Mouse (Mus musculus): Measurements from ENCODE around the gene Iqcg. TPM values are rescaled to one million over a fixed set of nuclear protein-coding genes. Genes with fewer than 3 reads are reported as not detected.

The Iqcg gene
- polyA plus RNA-seq, 1 experiment from 2014 or later: 5.7 TPM

DNA sequence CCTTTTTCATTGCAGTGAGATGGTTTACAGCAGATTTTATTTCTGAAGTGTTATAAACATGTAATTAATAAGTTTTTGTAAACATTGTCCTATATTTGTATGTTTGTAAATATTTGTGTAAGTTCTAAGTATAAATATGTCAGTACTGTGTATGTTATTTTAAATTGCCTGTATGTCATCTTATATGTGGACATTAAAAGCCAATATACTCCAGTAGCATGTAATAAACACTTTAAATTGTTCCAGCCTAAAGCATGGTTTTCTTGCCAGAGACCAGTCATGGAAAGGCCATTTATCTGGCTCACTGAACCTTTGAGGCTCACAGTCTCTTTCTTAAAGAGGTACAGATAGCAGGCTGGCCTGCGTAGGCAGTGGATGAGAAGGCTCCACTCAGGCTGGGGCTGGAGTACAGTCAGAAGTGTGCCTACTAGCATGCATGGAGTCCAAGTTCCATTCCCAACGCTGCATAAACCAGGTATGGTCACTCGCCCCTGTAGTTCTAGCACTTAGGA, 40.6 kb downstream of the Iqcg start:
- Histone ChIP-seq H3K36me3 (ENCODE audit: control insufficient read depth, insufficient read depth, low read length) (peaks cover 14% of the 10 kb centered on the region), H3K4me3 (ENCODE audit: low read depth, low read length) (no peak overlapping the region), H3K27ac (ENCODE audit: low read depth, low read length) (no peak overlapping the region), H3K4me1 (ENCODE audit: control insufficient read depth, insufficient read depth, low read length) (no peaks in the 10 kb centered on the region), H3K9me3 (ENCODE audit: control insufficient read depth, low read length) (no peaks in the 10 kb centered on the region), H3K4me2 (no peak overlapping the region), H3K9ac (ENCODE audit: low read length) (no peak overlapping the region), H3K27me3 (ENCODE audit: control insufficient read depth, insufficient read depth, low read length) (no peaks in the 10 kb centered on the region)
- no peak for DNase-seq (ENCODE audit: low spot score, missing footprints)
- no peak for ATAC-seq (ENCODE audit: low FRiP score)
- 92% methylated on average over 3 of the region's 3 CpGs for WGBS

DNA sequence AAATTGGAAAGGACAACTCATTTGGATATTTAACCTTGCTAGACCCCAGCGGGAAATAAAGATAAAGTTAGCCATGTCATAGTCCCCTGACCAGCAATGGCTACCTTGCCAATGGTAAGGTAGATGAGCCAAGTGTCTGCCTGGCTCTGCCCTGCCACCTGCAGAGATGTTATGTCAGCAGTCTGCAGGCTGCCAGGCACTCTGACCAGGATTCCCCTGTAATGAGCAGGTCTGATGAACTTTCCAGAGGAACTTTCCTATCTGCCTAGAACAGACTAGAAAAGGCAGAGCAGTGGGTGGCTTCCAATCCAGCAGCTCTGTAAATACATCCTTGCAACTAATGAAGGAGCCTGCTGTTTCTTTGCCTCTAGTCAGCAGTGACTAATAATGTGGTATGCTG, 41.1 kb downstream of the Iqcg start:
- ATAC-seq (ENCODE audit: low FRiP score) (no peak), DNase-seq (ENCODE audit: low spot score, missing footprints) (no peak)
- no peak overlapping the region for H3K9ac ChIP-seq (ENCODE audit: low read length)
- peaks cover 14% of the 10 kb centered on the region for H3K36me3 ChIP-seq (ENCODE audit: control insufficient read depth, insufficient read depth, low read length)
- no peak overlapping the region for H3K4me3 ChIP-seq (ENCODE audit: low read depth, low read length)
- no peaks in the 10 kb centered on the region for H3K27me3 ChIP-seq (ENCODE audit: control insufficient read depth, insufficient read depth, low read length)
- H3K27ac ChIP-seq (ENCODE audit: low read depth, low read length): no peak overlapping the region
- no peak overlapping the region for H3K4me2 ChIP-seq
- H3K9me3 ChIP-seq (ENCODE audit: control insufficient read depth, low read length): no peaks in the 10 kb centered on the region
- WGBS: 87% methylated on average over 1 of the region's 1 CpGs
- H3K4me1 ChIP-seq (ENCODE audit: control insufficient read depth, insufficient read depth, low read length): no peaks in the 10 kb centered on the region

DNA sequence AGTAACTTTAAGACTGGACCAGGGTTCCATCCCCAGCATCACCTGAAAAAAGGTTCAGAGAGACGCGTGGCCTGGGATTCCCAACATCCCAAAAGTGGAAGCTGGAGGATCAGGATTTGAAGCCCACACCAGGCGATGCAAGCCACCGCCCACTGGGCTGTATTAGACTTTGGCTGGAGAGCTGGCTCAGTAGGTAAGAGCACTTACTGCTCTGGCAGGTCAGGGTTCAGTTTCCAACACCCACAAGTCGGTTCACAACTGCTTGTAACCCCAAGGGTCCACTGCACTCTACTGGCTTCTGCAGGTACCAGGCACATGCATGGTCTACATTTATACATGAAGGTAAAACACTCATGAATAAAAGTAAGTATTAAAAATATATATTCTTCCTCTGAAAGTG, 42.2 kb downstream of the Iqcg start:
- no peaks in the 10 kb centered on the region for H3K4me1 ChIP-seq (ENCODE audit: control insufficient read depth, insufficient read depth, low read length)
- DNase-seq (ENCODE audit: low spot score, missing footprints): no peak
- H3K4me2 ChIP-seq: no peak overlapping the region
- no peak overlapping the region for H3K4me3 ChIP-seq (ENCODE audit: low read depth, low read length)
- H3K36me3 ChIP-seq (ENCODE audit: control insufficient read depth, insufficient read depth, low read length): peaks cover 17% of the 10 kb centered on the region
- H3K27me3 ChIP-seq (ENCODE audit: control insufficient read depth, insufficient read depth, low read length): no peaks in the 10 kb centered on the region
- no peak for ATAC-seq (ENCODE audit: low FRiP score)
- no peak overlapping the region for H3K9ac ChIP-seq (ENCODE audit: low read length)
- 92% methylated on average over 5 of the region's 5 CpGs for WGBS
- H3K27ac ChIP-seq (ENCODE audit: low read depth, low read length): no peak overlapping the region
- no peaks in the 10 kb centered on the region for H3K9me3 ChIP-seq (ENCODE audit: control insufficient read depth, low read length)

DNA sequence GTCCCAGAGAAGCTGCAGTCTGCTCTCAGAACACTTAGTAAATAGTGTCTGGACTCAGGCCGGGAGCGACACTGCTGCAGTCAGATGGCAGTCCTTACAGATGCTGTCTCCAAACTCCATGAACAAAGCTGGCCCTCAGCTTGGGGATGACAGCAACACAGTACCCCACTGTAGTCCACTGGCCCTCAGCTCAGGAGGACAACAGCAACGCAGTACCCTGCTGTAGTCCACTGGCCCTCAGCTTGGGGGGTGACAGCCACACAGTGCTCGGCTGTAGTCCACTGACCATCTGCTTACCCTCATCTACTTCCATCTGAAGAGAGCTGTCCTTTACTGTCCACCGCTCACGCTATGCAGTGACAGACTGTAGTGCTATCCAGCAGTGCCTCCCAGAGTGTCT, 45.9 kb downstream of the Iqcg start:
- ATAC-seq (ENCODE audit: low FRiP score) (no peak), DNase-seq (ENCODE audit: low spot score, missing footprints) (no peak)
- Histone ChIP-seq H3K4me2 (no peak overlapping the region), H3K9ac (ENCODE audit: low read length) (no peak overlapping the region), H3K9me3 (ENCODE audit: control insufficient read depth, low read length) (no peaks in the 10 kb centered on the region), H3K27ac (ENCODE audit: low read depth, low read length) (no peak overlapping the region), H3K27me3 (ENCODE audit: control insufficient read depth, insufficient read depth, low read length) (no peaks in the 10 kb centered on the region), H3K4me1 (ENCODE audit: control insufficient read depth, insufficient read depth, low read length) (no peaks in the 10 kb centered on the region), H3K36me3 (ENCODE audit: control insufficient read depth, insufficient read depth, low read length) (peaks cover 21% of the 10 kb centered on the region), H3K4me3 (ENCODE audit: low read depth, low read length) (no peak overlapping the region)
- WGBS: 95% methylated on average over 6 of the region's 6 CpGs

DNA sequence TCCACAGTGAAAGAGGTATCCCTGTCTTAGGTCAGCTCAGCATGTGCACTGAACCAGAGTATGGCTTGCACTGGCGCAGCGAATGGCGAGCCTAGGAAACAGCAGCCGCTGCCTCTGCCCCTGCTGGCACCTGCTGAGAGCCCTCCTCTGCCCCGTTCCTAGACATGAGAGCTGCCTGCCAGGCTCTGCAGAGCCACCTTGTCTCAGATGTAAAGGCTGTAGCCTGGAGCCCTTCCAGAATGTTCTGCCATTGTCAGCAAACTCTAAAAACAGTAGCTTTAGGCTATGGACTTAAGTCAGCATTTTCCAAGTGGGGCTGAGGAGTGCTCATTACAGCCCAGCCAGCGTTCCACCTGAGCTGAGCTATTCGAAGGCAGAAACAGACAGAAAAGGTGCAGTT, 48.6 kb downstream of the Iqcg start:
- no peak overlapping the region for H3K4me3 ChIP-seq (ENCODE audit: low read depth, low read length)
- H3K9me3 ChIP-seq (ENCODE audit: control insufficient read depth, low read length): no peaks in the 10 kb centered on the region
- no peak overlapping the region for H3K4me2 ChIP-seq
- peaks cover 10% of the 10 kb centered on the region for H3K36me3 ChIP-seq (ENCODE audit: control insufficient read depth, insufficient read depth, low read length)
- 84% methylated on average over 7 of the region's 7 CpGs for WGBS
- H3K9ac ChIP-seq (ENCODE audit: low read length): no peak overlapping the region
- H3K27me3 ChIP-seq (ENCODE audit: control insufficient read depth, insufficient read depth, low read length): no peaks in the 10 kb centered on the region
- no peak for ATAC-seq (ENCODE audit: low FRiP score)
- H3K4me1 ChIP-seq (ENCODE audit: control insufficient read depth, insufficient read depth, low read length): no peaks in the 10 kb centered on the region; the same call in 1 of the 2 replicates
- no peak for DNase-seq (ENCODE audit: low spot score, missing footprints)
- H3K27ac ChIP-seq (ENCODE audit: low read depth, low read length): no peak overlapping the region

DNA sequence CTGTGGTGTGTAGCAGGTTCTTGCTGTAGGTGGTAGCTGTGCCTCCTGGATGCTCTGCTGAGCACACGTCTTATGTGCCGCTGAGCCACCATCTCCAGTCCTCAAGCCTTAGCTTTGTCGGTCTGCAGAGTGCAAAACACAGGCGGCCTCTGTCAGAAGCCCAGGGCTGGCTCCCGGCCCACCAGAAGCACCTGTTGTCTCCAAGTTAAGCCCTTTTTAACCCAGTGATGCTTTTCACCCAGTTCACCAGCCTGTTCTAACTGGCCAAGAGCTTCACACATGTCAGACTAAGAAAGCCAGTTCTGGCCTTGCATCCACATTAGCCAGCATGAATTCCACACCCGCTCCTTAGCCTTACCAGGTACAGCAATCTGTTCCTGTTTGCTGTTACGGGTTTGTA, 49.1 kb downstream of the Iqcg start:
- no peak for ATAC-seq (ENCODE audit: low FRiP score)
- Histone ChIP-seq H3K27ac (ENCODE audit: low read depth, low read length) (no peak overlapping the region), H3K9me3 (ENCODE audit: control insufficient read depth, low read length) (no peaks in the 10 kb centered on the region), H3K4me1 (ENCODE audit: control insufficient read depth, insufficient read depth, low read length) (no peaks in the 10 kb centered on the region; the same call in 1 of the 2 replicates), H3K4me2 (no peak overlapping the region), H3K27me3 (ENCODE audit: control insufficient read depth, insufficient read depth, low read length) (no peaks in the 10 kb centered on the region), H3K4me3 (ENCODE audit: low read depth, low read length) (no peak overlapping the region), H3K9ac (ENCODE audit: low read length) (no peak overlapping the region), H3K36me3 (ENCODE audit: control insufficient read depth, insufficient read depth, low read length) (peaks cover 7% of the 10 kb centered on the region)
- 92% methylated on average over 7 of the region's 7 CpGs for WGBS
- no peak for DNase-seq (ENCODE audit: low spot score, missing footprints)

DNA sequence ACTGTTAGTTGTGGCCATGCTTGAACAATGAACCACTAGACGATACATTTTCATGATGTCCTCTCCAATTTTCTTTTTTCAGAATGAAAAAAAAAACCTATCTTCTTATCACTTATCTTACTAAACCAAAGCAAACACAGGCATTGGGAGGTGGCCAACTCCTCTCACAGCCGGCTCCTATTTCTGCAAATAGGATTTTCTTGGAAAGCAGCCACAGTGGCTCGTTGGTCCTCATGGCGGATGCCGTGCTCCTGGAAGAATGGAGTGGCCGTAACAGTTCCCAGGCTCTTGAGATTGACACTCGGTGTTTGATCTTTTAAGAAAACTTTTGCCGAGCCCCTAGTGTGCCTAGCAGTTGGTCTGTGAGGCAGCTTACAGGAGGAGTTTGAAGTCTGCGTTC, 50.8 kb downstream of the Iqcg start:
- Histone ChIP-seq H3K4me3 (ENCODE audit: low read depth, low read length) (no peak overlapping the region), H3K9me3 (ENCODE audit: control insufficient read depth, low read length) (no peaks in the 10 kb centered on the region), H3K27ac (ENCODE audit: low read depth, low read length) (no peak overlapping the region), H3K9ac (ENCODE audit: low read length) (no peak overlapping the region), H3K4me2 (no peak overlapping the region), H3K4me1 (ENCODE audit: control insufficient read depth, insufficient read depth, low read length) (no peaks in the 10 kb centered on the region; the same call in 1 of the 2 replicates), H3K36me3 (ENCODE audit: control insufficient read depth, insufficient read depth, low read length) (peaks cover 12% of the 10 kb centered on the region), H3K27me3 (ENCODE audit: control insufficient read depth, insufficient read depth, low read length) (no peaks in the 10 kb centered on the region)
- DNase-seq (ENCODE audit: low spot score, missing footprints) (no peak), ATAC-seq (ENCODE audit: low FRiP score) (no peak)
- 58% methylated on average over 9 of the region's 9 CpGs for WGBS

DNA sequence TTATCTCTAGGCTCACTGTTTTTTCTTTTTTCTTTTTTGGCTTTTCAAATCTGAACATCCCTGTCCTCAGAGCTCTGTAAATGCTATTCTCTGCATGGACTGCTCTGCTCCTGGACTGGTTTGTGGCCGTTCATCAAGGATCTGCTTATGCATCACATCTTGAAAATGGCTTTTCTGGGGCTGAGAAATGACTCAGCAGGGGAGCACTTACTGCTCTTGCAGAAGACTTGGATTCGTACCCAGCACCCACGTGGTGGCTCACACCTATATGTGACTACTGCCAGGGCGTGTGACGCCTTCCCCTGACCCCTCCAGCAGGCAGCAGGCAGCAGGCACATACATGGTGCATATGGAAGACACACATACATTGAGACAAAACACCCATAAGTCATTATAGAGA, 63.9 kb downstream of the Iqcg start:
- 87% methylated on average over 5 of the region's 5 CpGs for WGBS
- Histone ChIP-seq H3K36me3 (ENCODE audit: control insufficient read depth, insufficient read depth, low read length) (peaks cover 9% of the 10 kb centered on the region; the same call in 1 of the 2 replicates), H3K4me1 (ENCODE audit: control insufficient read depth, insufficient read depth, low read length) (no peaks in the 10 kb centered on the region), H3K9ac (ENCODE audit: low read length) (no peak overlapping the region), H3K9me3 (ENCODE audit: control insufficient read depth, low read length) (no peaks in the 10 kb centered on the region), H3K4me3 (ENCODE audit: low read depth, low read length) (no peak overlapping the region), H3K27ac (ENCODE audit: low read depth, low read length) (no peak overlapping the region), H3K27me3 (ENCODE audit: control insufficient read depth, insufficient read depth, low read length) (no peaks in the 10 kb centered on the region), H3K4me2 (no peak overlapping the region)
- no peak for DNase-seq (ENCODE audit: low spot score, missing footprints)
- ATAC-seq (ENCODE audit: low FRiP score): no peak

DNA sequence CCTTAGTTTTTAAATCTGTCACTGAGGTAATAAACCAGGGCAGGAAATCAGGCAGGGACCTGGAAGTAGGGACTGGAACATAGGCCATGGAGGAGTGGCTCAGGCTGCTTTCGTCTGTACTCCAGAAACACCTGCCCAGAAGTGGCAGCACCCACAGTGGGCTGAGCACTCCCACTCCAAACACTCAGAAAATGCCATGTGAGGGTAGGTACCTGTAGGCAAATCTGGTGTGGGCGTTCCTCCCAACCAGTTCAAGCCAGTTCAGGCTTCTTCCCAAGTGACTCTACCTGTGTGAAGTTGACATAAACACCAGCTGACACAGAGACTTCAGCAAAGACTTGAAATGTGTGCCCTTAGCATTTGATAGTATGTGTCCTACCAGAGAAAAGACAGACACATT, 71.4 kb downstream of the Iqcg start:
- DNase-seq (ENCODE audit: low spot score, missing footprints) (no peak), ATAC-seq (ENCODE audit: low FRiP score) (no peak)
- Histone ChIP-seq H3K4me3 (ENCODE audit: low read depth, low read length) (no peak overlapping the region), H3K36me3 (ENCODE audit: control insufficient read depth, insufficient read depth, low read length) (peaks cover 3% of the 10 kb centered on the region; the same call in 1 of the 2 replicates), H3K9me3 (ENCODE audit: control insufficient read depth, low read length) (no peaks in the 10 kb centered on the region), H3K4me2 (no peak overlapping the region), H3K27me3 (ENCODE audit: control insufficient read depth, insufficient read depth, low read length) (no peaks in the 10 kb centered on the region), H3K9ac (ENCODE audit: low read length) (no peak overlapping the region), H3K27ac (ENCODE audit: low read depth, low read length) (no peak overlapping the region), H3K4me1 (ENCODE audit: control insufficient read depth, insufficient read depth, low read length) (no peaks in the 10 kb centered on the region)
- WGBS: 91% methylated on average over 2 of the region's 2 CpGs

DNA sequence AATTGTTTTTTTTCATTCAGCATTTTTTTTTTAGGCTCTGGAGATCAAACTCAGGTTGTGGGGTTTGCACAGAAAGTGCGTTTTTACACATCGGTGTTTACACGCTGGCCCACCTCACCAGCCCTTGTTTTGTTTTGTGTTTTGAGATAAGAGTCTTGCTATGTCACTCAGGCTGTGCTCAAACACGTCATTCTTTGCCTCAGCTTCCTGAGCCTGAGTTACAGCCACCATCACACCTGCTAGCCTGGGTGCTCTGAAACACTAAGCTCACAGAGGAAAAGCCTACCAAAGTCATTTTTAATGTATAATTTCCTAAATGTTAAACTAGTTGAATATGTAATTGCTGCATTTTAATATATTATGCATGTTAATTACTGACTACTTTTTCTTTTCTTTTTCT, 74.6 kb downstream of the Iqcg start:
- DNase-seq (ENCODE audit: low spot score, missing footprints) (no peak), ATAC-seq (ENCODE audit: low FRiP score) (no peak)
- Histone ChIP-seq H3K9me3 (ENCODE audit: control insufficient read depth, low read length) (no peaks in the 10 kb centered on the region), H3K9ac (ENCODE audit: low read length) (no peak overlapping the region), H3K4me3 (ENCODE audit: low read depth, low read length) (no peak overlapping the region), H3K36me3 (ENCODE audit: control insufficient read depth, insufficient read depth, low read length) (peaks cover 7% of the 10 kb centered on the region; the same call in 1 of the 2 replicates), H3K27ac (ENCODE audit: low read depth, low read length) (no peak overlapping the region), H3K4me2 (no peak overlapping the region), H3K4me1 (ENCODE audit: control insufficient read depth, insufficient read depth, low read length) (no peaks in the 10 kb centered on the region), H3K27me3 (ENCODE audit: control insufficient read depth, insufficient read depth, low read length) (no peaks in the 10 kb centered on the region)
- WGBS: 92% methylated on average over 4 of the region's 4 CpGs
